Mouse (Mus musculus) urinary bladder, postnatal 14 days (tissue): ENCODE data around the gene Sipa1l2.
A peak's percentile ranks its signal among the peaks of the same experiment; 100 is the strongest.

Experiments used
- DNase-seq: peaks from one replicate; pipeline ENCODE4 v3.0.0; 2021; ENCODE audit warnings: low spot score

Sipa1l2 gene

DNA sequence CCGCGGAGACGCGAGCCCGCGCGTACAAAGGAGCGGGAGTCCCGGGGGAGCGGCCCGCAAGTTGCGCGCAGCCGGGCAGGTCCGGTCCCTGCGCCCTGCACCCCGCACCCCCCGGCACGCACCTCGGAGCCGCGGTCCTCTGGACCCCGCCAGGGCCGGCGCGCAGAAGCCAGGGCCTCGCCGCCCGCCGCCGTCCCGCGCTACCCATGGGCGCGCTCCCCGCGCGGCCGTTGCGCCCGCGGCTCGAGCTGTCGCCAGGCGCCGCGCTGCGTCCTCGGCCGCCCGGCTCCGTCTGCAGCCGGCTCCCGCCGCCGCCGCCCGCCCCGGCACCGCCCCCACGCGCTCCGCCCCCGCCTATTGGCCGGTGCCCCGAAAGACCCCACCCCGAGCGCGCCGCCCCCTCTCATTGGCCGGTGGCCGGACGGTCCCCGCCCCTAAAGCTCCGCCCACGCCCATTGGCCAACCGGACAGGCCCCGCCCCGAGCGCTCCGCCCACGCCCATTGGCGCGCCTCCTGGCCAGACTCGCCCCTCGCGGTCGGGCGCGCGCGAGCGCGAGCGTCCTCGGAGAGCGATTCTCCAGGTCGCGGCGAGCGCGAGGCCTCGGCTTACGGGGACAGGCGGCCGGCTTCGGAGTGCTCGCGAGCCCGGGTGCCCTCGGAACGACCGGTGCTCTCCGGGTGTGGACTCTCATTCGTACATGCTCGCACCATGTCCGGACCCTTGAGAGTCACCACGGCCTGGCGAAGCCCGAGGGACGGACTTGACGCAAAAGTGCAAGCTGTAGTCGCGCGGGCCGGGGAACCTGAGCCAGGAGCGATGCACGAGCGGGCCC lies at the start of gene Sipa1l2:
TSS of gene Sipa1l2 (minus strand) at position 276 of the 833 bp plus-strand sequence.
- DNase-seq: peak; percentile 99

DNA sequence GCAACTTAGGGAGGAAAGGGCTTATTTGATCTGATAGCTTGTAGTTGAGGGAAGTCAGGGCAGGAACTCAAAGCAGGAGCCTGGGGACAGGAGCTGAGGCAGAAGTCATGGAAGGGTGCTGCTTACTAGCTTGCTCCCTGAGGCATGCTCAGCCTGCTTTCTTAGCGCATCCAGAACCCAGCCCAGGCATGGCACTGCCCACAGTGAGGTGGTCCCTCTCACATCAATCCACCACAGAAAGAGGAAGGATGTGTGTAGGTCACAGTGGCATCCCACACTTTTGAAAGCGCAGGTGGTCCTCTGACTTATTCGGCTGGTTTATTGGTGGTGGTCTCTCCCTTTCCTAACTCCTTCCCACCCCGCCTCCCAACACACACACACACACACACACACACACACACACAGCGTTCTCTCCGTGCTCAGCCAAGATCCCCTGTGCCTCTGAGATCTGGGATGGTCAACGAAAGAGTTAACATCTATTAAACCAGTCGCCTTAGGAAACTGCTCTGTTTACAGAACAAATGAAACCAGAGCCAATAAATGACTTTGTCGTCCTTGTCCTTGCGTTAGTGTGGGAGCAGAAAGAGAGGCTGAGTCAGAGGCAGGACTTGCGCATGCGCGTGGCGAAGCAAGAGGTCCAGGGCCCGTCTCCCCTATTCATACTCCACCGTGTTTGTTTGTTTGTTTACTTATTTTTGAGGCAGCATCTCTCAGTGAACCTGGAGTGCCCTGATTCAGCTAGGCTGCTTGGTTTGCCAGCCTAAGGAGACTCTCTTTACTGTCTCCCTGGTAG lies 49.1 kb upstream of the Sipa1l2 start:
- DNase-seq: peak; percentile 74

DNA sequence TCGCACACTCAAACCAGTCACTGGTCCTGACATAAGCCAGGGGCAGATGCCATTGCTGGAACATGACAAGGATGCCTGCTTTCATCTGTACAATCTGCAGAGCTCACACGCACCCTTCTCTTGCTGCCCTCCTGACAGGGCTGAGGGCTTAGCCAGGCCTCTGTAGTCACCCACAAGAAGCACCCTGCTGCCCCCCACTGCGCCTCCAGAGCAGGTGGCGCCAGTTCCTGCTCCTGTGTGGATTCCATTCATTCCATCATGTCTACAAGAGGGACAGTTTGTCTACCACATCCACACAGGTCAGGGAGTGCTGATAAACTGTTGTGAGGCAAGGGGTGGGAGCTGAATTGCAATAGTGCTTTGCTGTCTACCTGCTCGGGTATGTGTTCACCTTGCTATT lies 47.3 kb upstream of the Sipa1l2 start:
- no peak for DNase-seq

DNA sequence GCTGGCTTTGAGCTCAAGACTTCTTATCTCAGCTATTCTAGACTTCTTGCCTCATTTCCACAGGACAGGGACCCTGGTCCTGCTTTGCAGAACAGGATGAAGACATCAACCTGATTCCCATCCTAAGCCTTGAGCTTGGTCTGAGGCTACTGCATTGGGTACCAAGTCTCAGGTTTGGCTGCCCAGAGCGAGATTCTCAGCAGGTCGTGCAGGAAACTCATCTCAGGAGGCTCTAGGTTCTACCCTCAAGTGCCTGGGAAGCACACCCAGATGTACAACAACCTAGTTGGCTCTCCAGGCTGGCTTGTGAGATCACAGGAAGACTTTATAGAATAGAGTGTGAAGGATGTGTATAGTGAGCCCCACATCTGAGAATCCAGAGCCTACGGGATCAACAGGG lies 46.4 kb upstream of the Sipa1l2 start:
- DNase-seq: no peak

- DNase-seq: no peak
Measured at GRCm38 (mm10) chr8:125613552-125613951, 43.9 kb upstream of the Sipa1l2 start.

- no peak for DNase-seq
Measured at GRCm38 (mm10) chr8:125611799-125612560, 42.4 kb upstream of the Sipa1l2 start.

- no peak for DNase-seq
Measured at GRCm38 (mm10) chr8:125611024-125611798, 41.6 kb upstream of the Sipa1l2 start.

- no peak for DNase-seq
Measured at GRCm38 (mm10) chr8:125609737-125610136, 40.1 kb upstream of the Sipa1l2 start.

- DNase-seq: no peak
Measured at GRCm38 (mm10) chr8:125607714-125608223, 38.2 kb upstream of the Sipa1l2 start.

- no peak for DNase-seq
Measured at GRCm38 (mm10) chr8:125606937-125607336, 37.3 kb upstream of the Sipa1l2 start.

- no peak for DNase-seq
Measured at GRCm38 (mm10) chr8:125604817-125605512, 35.4 kb upstream of the Sipa1l2 start.

- DNase-seq: no peak
Measured at GRCm38 (mm10) chr8:125604213-125604816, 34.7 kb upstream of the Sipa1l2 start.

GRCm38 (mm10) chr8:125603312-125603840 lies 33.8 kb upstream of the Sipa1l2 start:
- DNase-seq: no peak

- no peak for DNase-seq
Measured at GRCm38 (mm10) chr8:125600033-125600686, 30.6 kb upstream of the Sipa1l2 start.

GRCm38 (mm10) chr8:125595571-125596508 lies 26.2 kb upstream of the Sipa1l2 start:
- DNase-seq: peak; percentile 75

- DNase-seq: no peak
Measured at GRCm38 (mm10) chr8:125590363-125590762, 20.8 kb upstream of the Sipa1l2 start.

- no peak for DNase-seq
Measured at GRCm38 (mm10) chr8:125586587-125586986, 17.0 kb upstream of the Sipa1l2 start.

- DNase-seq: no peak
Measured at GRCm38 (mm10) chr8:125584276-125584675, 14.7 kb upstream of the Sipa1l2 start.
